Mouse (Mus musculus): ENCODE measurements around the gene Timm13.

Gene Timm13

GRCm38 (mm10) chr10:80858350-80858935 lies 42.3 kb downstream of the Timm13 start:
- peak; percentile 87 for DNase-seq

- peak; percentile 85 for DNase-seq
These were observed 42.9 kb downstream of the Timm13 start for GRCm38 (mm10) chr10:80857848-80858247.

DNA sequence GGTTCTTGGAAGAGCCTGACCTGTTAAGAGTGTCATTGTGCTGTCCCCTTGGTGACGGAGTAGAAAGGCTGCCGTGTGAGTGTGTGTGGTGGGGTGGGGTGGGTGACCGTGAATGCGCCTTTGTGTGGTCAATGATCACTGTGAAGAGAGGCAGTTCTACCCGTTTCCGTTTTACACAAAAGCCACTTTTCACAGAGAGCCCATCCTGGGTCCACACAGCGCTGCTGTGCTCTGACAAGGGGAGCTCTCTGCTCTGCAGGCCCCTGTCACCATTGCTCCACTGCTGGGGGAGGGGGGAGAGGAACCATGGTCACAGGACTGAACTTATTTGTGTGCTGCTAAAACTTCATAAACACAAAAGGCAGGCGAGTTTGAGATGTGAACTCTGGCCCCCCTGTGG lies 43.4 kb downstream of the Timm13 start:
- DNase-seq = no peak

- peak; percentile 85 for DNase-seq
These were observed 43.9 kb downstream of the Timm13 start for GRCm38 (mm10) chr10:80856908-80857307.

- DNase-seq = peak; percentile 53
These were observed 44.5 kb downstream of the Timm13 start for GRCm38 (mm10) chr10:80856267-80856666.

GRCm38 (mm10) chr10:80855749-80856073 lies 45.1 kb downstream of the Timm13 start:
- DNase-seq = peak; percentile 65

DNA sequence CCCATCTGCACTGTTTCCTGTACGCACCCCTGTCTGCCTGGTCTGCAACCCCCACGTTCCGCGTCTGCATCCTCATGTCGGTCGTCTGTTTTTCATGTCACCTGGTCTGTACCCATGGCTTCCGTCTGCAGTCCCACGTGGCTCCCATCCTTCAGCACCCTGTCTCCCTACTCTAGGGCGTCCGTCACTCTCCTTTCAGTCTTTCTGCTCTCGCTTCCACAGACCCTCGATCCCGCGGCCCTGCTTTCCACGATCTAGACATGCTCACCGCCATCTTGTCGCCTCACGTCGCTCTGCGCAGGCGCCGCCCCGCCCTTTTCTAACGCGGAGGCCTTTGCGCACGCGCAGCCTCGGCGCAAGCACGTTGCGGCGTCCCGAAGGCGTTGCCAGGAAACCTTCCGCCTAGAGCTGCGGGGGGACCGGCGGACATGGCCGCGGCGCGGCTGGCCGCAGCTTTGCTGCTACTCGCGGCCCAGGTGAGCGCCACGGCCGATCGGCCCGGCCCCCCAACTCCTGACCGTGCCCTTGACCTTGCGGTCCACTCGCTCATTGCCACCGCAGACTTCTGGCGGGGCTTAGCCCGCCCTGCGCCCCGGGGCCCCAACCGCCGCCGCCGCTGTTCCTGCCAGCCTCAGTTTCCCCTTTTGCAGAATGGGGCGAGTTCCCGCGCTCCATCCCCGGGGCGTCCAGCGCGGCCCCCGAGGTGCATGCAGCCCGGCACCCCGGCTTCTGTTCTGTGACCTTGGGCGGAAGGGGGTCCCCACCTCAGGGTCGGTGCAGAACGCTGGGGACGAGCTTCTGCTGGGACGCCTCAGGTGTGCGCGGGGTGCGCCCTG lies 45.6 kb downstream of the Timm13 start, which contains the start of the genes Lsm7 and Sppl2b:
TSS of gene Lsm7 (minus strand) at position 297 of the 836 bp plus-strand sequence.
TSS of gene Sppl2b (plus strand) at position 363 of the 836 bp plus-strand sequence.
- DNase-seq = peak; percentile 97
